Mouse (Mus musculus) bone marrow, adult 2 months (tissue): Measurements from ENCODE around the gene Rbmxl2.

ENCODE experiments used
- CTCF ChIP-seq: fragments of 200-500 bp; IDR thresholded peaks from 2 replicates; pipeline ENCODE4 v1.5.1; 2011; ENCODE audit warnings: low read length, control low read depth; ENCODE audit not compliant: control insufficient read depth, insufficient read depth
- POLR2A ChIP-seq: fragments of 200-500 bp; IDR thresholded peaks from 2 replicates; pipeline ENCODE4 v1.6.1; 2011; ENCODE audit warnings: low read depth, mild to moderate bottlenecking, control low read depth, low read length, borderline replicate concordance; ENCODE audit not compliant: control insufficient read depth

- TF ChIP-seq POLR2A (no peak), CTCF (no peak)
Measured at GRCm38 (mm10) chr7:107216845-107217244, 7.6 kb downstream of the Rbmxl2 start.
